ENCODE assay signal across 8 mouse cellular contexts in the genomic region with DNA sequence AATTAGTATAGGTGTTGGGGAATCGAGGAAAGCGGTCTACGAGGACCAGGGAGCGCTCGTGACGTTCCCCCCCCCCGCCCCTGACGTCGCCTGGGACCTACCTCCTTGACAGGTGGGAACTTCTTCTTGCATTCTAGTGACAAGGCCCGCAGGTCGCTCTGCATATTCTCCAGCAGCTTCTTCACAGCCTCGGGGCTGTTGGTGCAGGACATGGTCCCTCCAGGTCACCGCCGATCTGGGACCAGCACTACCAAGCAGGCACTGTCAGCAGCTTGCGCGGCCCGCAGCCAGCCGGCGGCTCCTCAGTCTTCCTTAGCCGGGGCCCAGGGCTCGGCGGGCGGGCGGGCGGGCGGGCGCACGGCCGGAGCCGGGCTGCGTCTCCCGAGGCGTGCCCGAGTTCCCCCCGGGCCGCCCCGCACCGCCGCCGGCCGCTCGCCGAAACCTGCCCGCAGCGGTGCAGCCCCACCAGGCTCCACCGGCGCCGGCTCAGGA. TPM values are rescaled to one million over a fixed set of nuclear protein-coding genes. Genes with fewer than 3 reads are reported as not detected.
DNase-seq lines count a peak whose midpoint lies in the region; ATAC-seq and TF ChIP-seq lines count a peak whose summit lies in the region.

No protein-coding gene starts in this region.

- peak overlapping the region; percentile 69 for H3K4me3 ChIP-seq in heart, adult 2 months
- peak overlapping the region; percentile 96 for H3K4me3 ChIP-seq in liver, embryonic 15.5 days (replicated peaks)
- peak overlapping the region; percentile 92 for H3K4me3 ChIP-seq in stomach, embryonic 14.5 days (ENCODE audit: low read depth, low read length)

- peak overlapping the region; percentile 96 for H3K9ac ChIP-seq in heart, adult 2 months (ENCODE audit: low read depth, low read length)
- H3K9ac ChIP-seq in liver, embryonic 15.5 days = peak overlapping the region; percentile 87
- peak overlapping the region; percentile 91 for H3K9ac ChIP-seq in stomach, embryonic 14.5 days (replicated peaks; ENCODE audit: low read depth, low read length)

- no peak for TF ChIP-seq POLR2A in heart, adult 2 months (IDR thresholded peaks at IDR 0.05; ENCODE audit: insufficient read depth, low read depth, low read length)

- H3K36me3 ChIP-seq in heart, adult 2 months (ENCODE audit: control insufficient read depth, insufficient read depth, low read length) = peaks cover 14% of the 10 kb centered on the region
- H3K36me3 ChIP-seq in liver, embryonic 15.5 days (replicated peaks) = no peaks in the 10 kb centered on the region
- H3K36me3 ChIP-seq in stomach, embryonic 14.5 days (ENCODE audit: control insufficient read depth, insufficient read depth, low read length) = no peaks in the 10 kb centered on the region

- TF ChIP-seq EP300 in heart, adult 2 months (IDR thresholded peaks at IDR 0.05; ENCODE audit: insufficient read depth, low read depth, low read length) = no peak

- no peaks in the 10 kb centered on the region for H3K9me3 ChIP-seq in liver, embryonic 15.5 days (replicated peaks)
- no peaks in the 10 kb centered on the region for H3K9me3 ChIP-seq in stomach, embryonic 14.5 days (ENCODE audit: control insufficient read depth, low read depth, low read length)

- peaks cover 4% of the 10 kb centered on the region for H3K4me1 ChIP-seq in heart, adult 2 months (ENCODE audit: control insufficient read depth, insufficient read depth, low read length)
- H3K4me1 ChIP-seq in liver, embryonic 15.5 days (replicated peaks) = peaks cover 35% of the 10 kb centered on the region
- peaks cover 8% of the 10 kb centered on the region; the same call in 1 of the 2 replicates for H3K4me1 ChIP-seq in stomach, embryonic 14.5 days (ENCODE audit: control insufficient read depth, insufficient read depth, low read length)

- intact Hi-C loops in heart, adult 2 months (cut with DNase I) = loop anchor here (5.0 kb wide), 1 partner anchor 48 kb away; no protein-coding TSS in a partner anchor
- intact Hi-C loops in heart, postnatal 25 days (cut with DNase I) = no loop called here

- peaks cover 4% of the 10 kb centered on the region; the same call in 1 of the 2 replicates for H3K79me2 ChIP-seq in heart, adult 2 months (replicated peaks; ENCODE audit: control insufficient read depth, insufficient read depth, low read length)

- TF ChIP-seq CTCF in heart, adult 2 months (IDR thresholded peaks at IDR 0.05) = no peak

- peak; percentile 79 for ATAC-seq in liver, embryonic 15.5 days (ENCODE audit: insufficient read depth)
- peak; percentile 63 for ATAC-seq in stomach, embryonic 14.5 days (ENCODE audit: insufficient number of reproducible peaks, insufficient read depth, low FRiP score, low read depth)

- peak overlapping the region; percentile 93 for H3K27ac ChIP-seq in heart, adult 2 months
- peak overlapping the region; percentile 83 for H3K27ac ChIP-seq in liver, embryonic 15.5 days (replicated peaks)
- peak overlapping the region; percentile 61; the same call in 1 of the 2 replicates for H3K27ac ChIP-seq in stomach, embryonic 14.5 days (ENCODE audit: low read length)

- WGBS in heart, adult 2 months = under 1% methylated on average over 48 of the region's 48 CpGs
- WGBS in liver, embryonic 15.5 days (ENCODE audit: insufficient replicate concordance) = under 1% methylated on average over 43 of the region's 48 CpGs
- WGBS in stomach, embryonic 14.5 days = 1% methylated on average over 43 of the region's 48 CpGs

- DNase-seq in heart, adult 2 months = no peak
- DNase-seq in heart, postnatal 25 days (ENCODE audit: low spot score) = no peak
- DNase-seq in CD8-positive naive resting alpha-beta T cell, adult 2 months (ENCODE audit: low read depth in 2 of 2, low spot score in 2 of 2) = peak; percentile 11 to 24
- DNase-seq in cerebellum, adult 9-10 months = peak; percentile 58
- peak; percentile 36 for DNase-seq in heart, postnatal 4 days
- DNase-seq in adrenal gland, adult (ENCODE audit: inconsistent age in 2 of 2, low spot score in 1 of 2) = no peak

- H3K27me3 ChIP-seq in heart, adult 2 months (ENCODE audit: control insufficient read depth, insufficient read depth, low read length) = no peaks in the 10 kb centered on the region
- no peaks in the 10 kb centered on the region for H3K27me3 ChIP-seq in liver, embryonic 15.5 days
- H3K27me3 ChIP-seq in stomach, embryonic 14.5 days (ENCODE audit: control insufficient read depth, insufficient read depth, low read length) = no peaks in the 10 kb centered on the region

- H3K4me2 ChIP-seq in liver, embryonic 15.5 days = peak overlapping the region; percentile 86
- H3K4me2 ChIP-seq in stomach, embryonic 14.5 days (replicated peaks; ENCODE audit: low read depth, low read length) = peak overlapping the region; percentile 78

RNA-seq across cellular contexts. Expression of gene Mon2, which starts 0.5 kb away (rescaled TPM):
- 10 to 100 TPM; 35.7 to 39.5 TPM for total RNA-seq in heart, adult 2 months (2021)
- 29.0 and 33.7 TPM in 2 replicates for polyA plus RNA-seq in heart, adult 2 months (2012; rRNA removed)
- total RNA-seq in heart, postnatal 25 days (2021) = 10 to 100 TPM; 38.1 to 38.4 TPM
- total RNA-seq in heart, postnatal 4 days (2021) = 10 to 100 TPM; 45.0 to 45.9 TPM
- 8.1 and 9.3 TPM in 2 replicates for polyA plus RNA-seq in liver, embryonic 15.5 days (2015; fragmentation: Nextera tagmentation; extraction: Ambion mirVana)
- polyA plus RNA-seq in stomach, embryonic 14.5 days (2014; fragmentation: Nextera tagmentation; extraction: Ambion mirVana) = 34.0 and 44.8 TPM in 2 replicates

Comparison
In these comparisons a context has a peak if more than half of its experiments do, and no peak if none do; other contexts are left out.
1. DNase-seq: peak in CD8-positive naive resting alpha-beta T cell, adult 2 months (2 of 2), cerebellum, adult 9-10 months (single experiment) and heart, postnatal 4 days (single experiment); none in heart, adult 2 months (0 of 2), heart, postnatal 25 days (single experiment) and adrenal gland, adult (0 of 2).
2. Peak in every context shown above with its lines, with median percentiles within 50 percentile points of each other: H3K27ac ChIP-seq, H3K4me3 ChIP-seq and H3K9ac ChIP-seq.